Mouse (Mus musculus) heart, adult 2 months (tissue): ENCODE results near the gene Dmgdh. TPM values are rescaled to one million over a fixed set of nuclear protein-coding genes. Genes with fewer than 3 reads are reported as not detected.

Experiments used
- DNase-seq, 2 experiments: peaks; one replicate each; pipeline ENCODE4 v3.0.0; 2021
- H3K27ac ChIP-seq: fragments of 200-600 bp; 2 replicates; pipeline ENCODE4 v1.8.1; 2022
- H3K27me3 ChIP-seq: fragments of 200-500 bp; 2 replicates; pipeline ENCODE4 v1.6.1; 2012; ENCODE audit warnings: mild to moderate bottlenecking, low read length, inconsistent platforms, mixed read lengths; ENCODE audit not compliant: control insufficient read depth, insufficient read depth
- H3K36me3 ChIP-seq: fragments of 200-500 bp; 2 replicates; pipeline ENCODE4 v1.6.1; 2012; ENCODE audit warnings: low read length, inconsistent platforms; ENCODE audit not compliant: control insufficient read depth, insufficient read depth
- H3K4me1 ChIP-seq: fragments of 200-500 bp; 2 replicates; pipeline ENCODE4 v1.6.1; 2011; ENCODE audit warnings: low read length; ENCODE audit not compliant: control insufficient read depth, insufficient read depth
- H3K4me3 ChIP-seq: fragments of 200-600 bp; 2 replicates; pipeline ENCODE4 v1.8.1; 2022
- H3K79me2 ChIP-seq: fragments of 200-500 bp; replicated peaks from 2 replicates; pipeline ENCODE4 v1.6.1; 2012; ENCODE audit warnings: mild to moderate bottlenecking, inconsistent platforms, low read length, moderate library complexity, mixed read lengths; ENCODE audit not compliant: control insufficient read depth, insufficient read depth
- H3K9ac ChIP-seq: fragments of 200-500 bp; 2 replicates; pipeline ENCODE4 v1.6.1; 2012; ENCODE audit warnings: low read depth, mild to moderate bottlenecking, control low read depth, inconsistent platforms, low read length, mixed read lengths
- CTCF ChIP-seq: fragments of 200-600 bp; IDR thresholded peaks from 2 replicates; pipeline ENCODE4 v1.8.1; 2022; ENCODE audit warnings: antibody characterized with exemption, mild to moderate bottlenecking, moderate library complexity
- EP300 ChIP-seq: fragments of 200-500 bp; IDR thresholded peaks from 2 replicates; pipeline ENCODE4 v1.6.1; 2011; ENCODE audit warnings: low read depth, low read length, control low read depth; ENCODE audit not compliant: insufficient read depth
- POLR2A ChIP-seq: fragments of 200-500 bp; IDR thresholded peaks from 2 replicates; pipeline ENCODE4 v1.6.1; 2011; ENCODE audit warnings: mild to moderate bottlenecking, low read depth, low read length, control low read depth; ENCODE audit not compliant: insufficient read depth
- WGBS: fragments of 180-500 bp; shearing (Covaris S2); methylation state at CpG from one replicate; pipeline ENCODE4 v1.1.7; 2018; 5-methylcytosine and 5-hydroxymethylcytosine counted together
- intact Hi-C: fragments of 180-260 bp; cut with DNase I; formaldehyde crosslinking; loops from one replicate; pipeline ENCODE4 v1.15.1; 2025
- polyA plus RNA-seq: library from polyadenylated mRNA; depleted of rRNA; stranded (reverse); fragments of >200 nt; gene quantifications from 2 replicates; pipeline ENCODE4 v1.2.3, GENCODE M21; 2012
- total RNA-seq, 2 experiments: library from RNA; stranded (reverse); gene quantifications; 2 replicates each; pipeline ENCODE4 v1.2.3; 2021

Gene Dmgdh
- total and polyA plus RNA-seq, 3 experiments = not detected

GRCm38 (mm10) chr13:93690821-93691220, 16.6 kb downstream of the Dmgdh start:
- no peak overlapping the region for H3K27ac ChIP-seq
- 94% methylated on average over 1 of the region's 1 CpGs for WGBS
- intact Hi-C loops = no loop called here
- no peaks in the 10 kb centered on the region for H3K27me3 ChIP-seq
- no peaks in the 10 kb centered on the region for H3K36me3 ChIP-seq
- H3K4me1 ChIP-seq = no peaks in the 10 kb centered on the region
- no peak for DNase-seq
- no peak for TF ChIP-seq POLR2A
- TF ChIP-seq CTCF = no peak
- no peak for TF ChIP-seq EP300
- H3K9ac ChIP-seq = no peak overlapping the region
- no peak overlapping the region for H3K4me3 ChIP-seq
- H3K79me2 ChIP-seq = no peaks in the 10 kb centered on the region

DNA sequence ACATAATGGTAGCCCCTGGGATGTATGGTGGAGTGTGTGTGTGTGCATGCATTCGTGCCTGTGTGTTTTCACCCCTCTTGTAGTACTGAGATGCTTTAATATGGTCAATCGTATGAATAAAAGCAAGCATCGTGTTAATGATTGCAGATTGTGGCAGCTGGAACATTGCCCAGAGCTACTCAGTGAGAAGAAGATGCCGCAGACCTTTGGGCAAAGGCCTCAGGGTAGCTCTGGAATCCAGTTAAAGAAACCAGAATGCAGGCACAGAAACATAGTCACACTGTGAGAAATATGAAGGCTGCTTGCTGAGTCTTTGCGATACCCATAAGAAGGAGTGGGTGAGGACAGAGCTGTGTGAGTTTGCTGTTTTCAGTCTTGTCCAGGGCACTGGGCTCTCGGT, 24.6 kb downstream of the Dmgdh start:
- intact Hi-C loops = no loop called here
- 62% methylated on average over 6 of the region's 6 CpGs for WGBS
- Histone ChIP-seq H3K36me3 (no peaks in the 10 kb centered on the region), H3K79me2 (no peaks in the 10 kb centered on the region), H3K4me1 (no peaks in the 10 kb centered on the region), H3K27ac (no peak overlapping the region), H3K4me3 (no peak overlapping the region), H3K9ac (no peak overlapping the region), H3K27me3 (no peaks in the 10 kb centered on the region)
- no peak for DNase-seq
- TF ChIP-seq EP300 (no peak), CTCF (no peak), POLR2A (no peak)

- Histone ChIP-seq H3K27ac (no peak overlapping the region), H3K79me2 (no peaks in the 10 kb centered on the region), H3K27me3 (no peaks in the 10 kb centered on the region), H3K36me3 (no peaks in the 10 kb centered on the region), H3K4me3 (no peak overlapping the region), H3K4me1 (no peaks in the 10 kb centered on the region), H3K9ac (no peak overlapping the region)
- no peak for DNase-seq
- intact Hi-C loops = no loop called here
- TF ChIP-seq POLR2A = no peak
- no peak for TF ChIP-seq CTCF
- no peak for TF ChIP-seq EP300
- 79% methylated on average over 4 of the region's 4 CpGs for WGBS
Measured at GRCm38 (mm10) chr13:93705697-93706096, 31.5 kb downstream of the Dmgdh start.

DNA sequence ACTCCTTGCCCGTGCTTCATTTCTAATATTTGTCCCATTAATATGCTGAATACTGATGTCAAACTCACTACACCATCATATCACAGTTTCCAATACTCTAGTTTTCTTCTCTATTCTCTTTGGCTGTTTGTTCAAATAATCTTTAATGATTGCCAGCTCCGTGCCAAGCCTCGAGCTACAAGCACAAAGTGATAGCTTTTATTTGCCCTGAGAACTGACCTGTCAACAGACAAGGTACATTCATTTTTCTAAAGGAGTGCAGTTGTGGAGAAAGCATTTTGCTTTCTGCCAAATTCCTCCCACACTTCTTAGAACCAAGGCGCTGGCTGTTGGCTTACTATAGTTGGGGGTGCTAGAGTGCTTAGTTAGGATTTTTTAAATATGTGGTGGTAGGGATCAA, 33.0 kb downstream of the Dmgdh start:
- H3K27ac ChIP-seq = no peak overlapping the region
- WGBS = 70% methylated on average over 4 of the region's 4 CpGs
- no peaks in the 10 kb centered on the region for H3K36me3 ChIP-seq
- no peaks in the 10 kb centered on the region for H3K79me2 ChIP-seq
- intact Hi-C loops = no loop called here
- H3K9ac ChIP-seq = no peak overlapping the region
- no peak for TF ChIP-seq EP300
- no peaks in the 10 kb centered on the region for H3K27me3 ChIP-seq
- no peaks in the 10 kb centered on the region for H3K4me1 ChIP-seq
- H3K4me3 ChIP-seq = no peak overlapping the region
- no peak for DNase-seq

- H3K79me2 ChIP-seq = no peaks in the 10 kb centered on the region
- no peaks in the 10 kb centered on the region for H3K4me1 ChIP-seq
- H3K27me3 ChIP-seq = no peaks in the 10 kb centered on the region
- no peak overlapping the region for H3K9ac ChIP-seq
- no peaks in the 10 kb centered on the region for H3K36me3 ChIP-seq
- DNase-seq = no peak
- TF ChIP-seq EP300 = no peak
- TF ChIP-seq CTCF = no peak
- no peak for TF ChIP-seq POLR2A
- no peak overlapping the region for H3K27ac ChIP-seq
- 89% methylated on average over 4 of the region's 4 CpGs for WGBS
- H3K4me3 ChIP-seq = no peak overlapping the region
- intact Hi-C loops = loop anchor here (10.0 kb wide), 1 partner anchor 726 kb away; no protein-coding TSS in a partner anchor
Measured at GRCm38 (mm10) chr13:93710325-93710724, 36.1 kb downstream of the Dmgdh start.

DNA sequence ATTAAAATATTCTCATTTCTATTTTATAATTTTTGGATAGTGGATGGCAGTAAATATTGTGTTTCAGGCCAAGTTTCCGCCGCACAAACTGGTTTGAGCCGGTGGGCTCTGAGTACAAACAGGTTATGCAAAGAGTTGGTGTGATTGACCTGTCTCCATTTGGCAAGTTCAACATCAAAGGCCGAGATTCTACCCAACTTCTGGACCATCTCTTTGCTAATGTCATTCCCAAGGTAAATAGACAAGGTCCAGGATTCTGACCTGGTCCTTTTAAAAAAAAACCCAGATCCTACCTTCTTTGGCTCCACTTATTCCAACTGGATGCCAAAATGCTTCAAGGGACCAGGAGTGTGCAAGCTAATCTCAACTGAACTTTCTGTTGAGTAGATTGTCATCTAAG, 37.0 kb downstream of the Dmgdh start:
- intact Hi-C loops = loop anchor here (10.0 kb wide), 1 partner anchor 726 kb away; no protein-coding TSS in a partner anchor
- no peak for DNase-seq
- 86% methylated on average over 4 of the region's 4 CpGs for WGBS

More for the DNA sequence above, 37.0 kb downstream of the Dmgdh start:
- no peak overlapping the region for H3K27ac ChIP-seq
- no peaks in the 10 kb centered on the region for H3K4me1 ChIP-seq
- H3K36me3 ChIP-seq = no peaks in the 10 kb centered on the region
- TF ChIP-seq EP300 (no peak), POLR2A (no peak), CTCF (no peak)
- H3K27me3 ChIP-seq = no peaks in the 10 kb centered on the region
- no peak overlapping the region for H3K4me3 ChIP-seq
- H3K79me2 ChIP-seq = no peaks in the 10 kb centered on the region
- H3K9ac ChIP-seq = no peak overlapping the region
